Mouse (Mus musculus): ENCODE data around the gene Raver2. TPM values are rescaled to one million over a fixed set of nuclear protein-coding genes. Genes with fewer than 3 reads are reported as not detected.

Raver2 gene
- total RNA-seq (2012; rRNA removed): 0.04 TPM in 1 of 2 replicates, not detected in the other
- 0.07 TPM in 1 of 2 replicates, not detected in the other for total RNA-seq (2014; rRNA removed)
- 0.05 TPM in 1 of 2 replicates, not detected in the other for polyA plus RNA-seq (2012; ENCODE audit: insufficient read length, low read depth)

GRCm38 (mm10) chr4:101068786-101069153, at the start of gene Raver2:
TSS of gene Raver2 (plus strand) at chr4:101068983.
- no peak within 1 kb of the TSS for H3K4me3 ChIP-seq (replicated peaks in 1 of 3; ENCODE audit: low read depth in 2 of 3, low read length in 2 of 3, poor library complexity in 1 of 3)
- dilution Hi-C loops (cut with MboI; ENCODE audit: extremely low pct_ligation_motif_present, extremely low pct_unique_long_range_greater_than_20kb, low sequenced_read_pairs): no loop called here
- no peaks in the 10 kb centered on the region for H3K79me2 ChIP-seq (replicated peaks; ENCODE audit: control insufficient read depth, extremely low read depth, insufficient read depth, poor library complexity, severe bottlenecking)
- no peaks in the 10 kb centered on the region for H3K36me3 ChIP-seq (replicated peaks in 1 of 2; ENCODE audit: control insufficient read depth in 1 of 2, insufficient read depth in 1 of 2, low read length in 1 of 2)
- H3K27me3 ChIP-seq (replicated peaks): no peaks in the 10 kb centered on the region
- peaks cover 2% of the 10 kb centered on the region for H3K9me3 ChIP-seq (replicated peaks; ENCODE audit: low read length)
- in situ Hi-C loops (cut with MboI; ENCODE audit: low pct_ligation_motif_present, low pct_unique_long_range_greater_than_20kb, low sequenced_read_pairs): no loop called here
- DNase-seq (ENCODE audit: extremely low read depth): no peak
- H3K27ac ChIP-seq (ENCODE audit: insufficient read depth, low read depth): no peak within 1 kb of the TSS
- peaks cover 0 to 13% of the 10 kb centered on the region in 2 experiments; a peak in 2 of 4 replicates for H3K4me1 ChIP-seq (ENCODE audit: control insufficient read depth in 1 of 2, insufficient read depth in 2 of 2)
- no peak within 1 kb of the TSS for H3K4me2 ChIP-seq (ENCODE audit: insufficient read depth, low read depth, poor library complexity, severe bottlenecking)
- TF ChIP-seq PAX5 (IDR thresholded peaks at IDR 0.05; ENCODE audit: low read length): no peak
- TF ChIP-seq USF1 (IDR thresholded peaks at IDR 0.05; ENCODE audit: low read depth, low read length): no peak
- TF ChIP-seq CHD1 (IDR thresholded peaks at IDR 0.05; ENCODE audit: low read depth, low read length): no peak
- TF ChIP-seq ELF1 (IDR thresholded peaks at IDR 0.05; ENCODE audit: low read depth, low read length): no peak
- no peak for TF ChIP-seq JUND (conservative IDR thresholded peaks at IDR 0.05; ENCODE audit: low read depth, low read length)
- TF ChIP-seq IRF4 (IDR thresholded peaks at IDR 0.05; ENCODE audit: low read depth, low read length): no peak
- TF ChIP-seq MEF2A (IDR thresholded peaks at IDR 0.05; ENCODE audit: borderline replicate concordance, low read depth, low read length): no peak
- TF ChIP-seq TCF12 (IDR thresholded peaks at IDR 0.05; ENCODE audit: low read depth, low read length): no peak
- no peak for TF ChIP-seq MAFK (IDR thresholded peaks at IDR 0.05; ENCODE audit: insufficient replicate concordance, low read length)
- no peak for TF ChIP-seq MYC (IDR thresholded peaks at IDR 0.05; ENCODE audit: low read depth, low read length)
- no peak for TF ChIP-seq CHD2 (IDR thresholded peaks at IDR 0.05; ENCODE audit: low read length)
- no peak for TF ChIP-seq POLR2A (IDR thresholded peaks at IDR 0.05; ENCODE audit: low read depth, low read length)
- H3K9ac ChIP-seq (ENCODE audit: insufficient read depth, low read depth): no peak within 1 kb of the TSS

- Histone ChIP-seq H3K27me3 (replicated peaks) (no peaks in the 10 kb centered on the region), H3K4me2 (ENCODE audit: insufficient read depth, low read depth, poor library complexity, severe bottlenecking) (no peak within 1 kb of the TSS), H3K79me2 (replicated peaks; ENCODE audit: control insufficient read depth, extremely low read depth, insufficient read depth, poor library complexity, severe bottlenecking) (no peaks in the 10 kb centered on the region), H3K9ac (ENCODE audit: insufficient read depth, low read depth) (no peak within 1 kb of the TSS), H3K9me3 (replicated peaks; ENCODE audit: low read length) (peaks cover 8% of the 10 kb centered on the region), H3K36me3 (replicated peaks in 1 of 2; ENCODE audit: control insufficient read depth in 1 of 2, insufficient read depth in 1 of 2, low read length in 1 of 2) (no peaks in the 10 kb centered on the region), H3K4me1 (ENCODE audit: control insufficient read depth in 1 of 2, insufficient read depth in 2 of 2) (no peaks in the 10 kb centered on the region), H3K4me3 (replicated peaks in 1 of 3; ENCODE audit: low read depth in 2 of 3, low read length in 2 of 3, poor library complexity in 1 of 3) (no peak within 1 kb of the TSS), H3K27ac (ENCODE audit: insufficient read depth, low read depth) (no peak within 1 kb of the TSS)
- in situ Hi-C loops (cut with MboI; ENCODE audit: low pct_ligation_motif_present, low pct_unique_long_range_greater_than_20kb, low sequenced_read_pairs) (no loop called here), dilution Hi-C loops (cut with MboI; ENCODE audit: extremely low pct_ligation_motif_present, extremely low pct_unique_long_range_greater_than_20kb, low sequenced_read_pairs) (no loop called here)
- no peak for TF ChIP-seq RAD21 (IDR thresholded peaks at IDR 0.05; ENCODE audit: low read depth, low read length)
- no peak for TF ChIP-seq UBTF (IDR thresholded peaks at IDR 0.05; ENCODE audit: low read depth, low read length)
- TF ChIP-seq ELF1 (IDR thresholded peaks at IDR 0.05; ENCODE audit: low read depth, low read length): no peak
- TF ChIP-seq NELFE (IDR thresholded peaks at IDR 0.05; ENCODE audit: low read depth, low read length): no peak
- no peak for DNase-seq (ENCODE audit: extremely low read depth)
Measured at GRCm38 (mm10) chr4:101020596-101020995, 48.2 kb upstream of the Raver2 start, which contains the start of gene Gm10577. TSS of gene Gm10577 (minus strand) at chr4:101020696.
